Mouse (Mus musculus) ovary, postnatal 10 days (tissue): Measurements from ENCODE around the gene Cpe.

ENCODE experiments used
- DNase-seq: peaks from one replicate; pipeline ENCODE4 v3.0.0; 2022; ENCODE audit warnings: low spot score

Gene Cpe

GRCm38 (mm10) chr8:64548054-64548850 lies 144.6 kb downstream of the Cpe start:
- no peak for DNase-seq

DNA sequence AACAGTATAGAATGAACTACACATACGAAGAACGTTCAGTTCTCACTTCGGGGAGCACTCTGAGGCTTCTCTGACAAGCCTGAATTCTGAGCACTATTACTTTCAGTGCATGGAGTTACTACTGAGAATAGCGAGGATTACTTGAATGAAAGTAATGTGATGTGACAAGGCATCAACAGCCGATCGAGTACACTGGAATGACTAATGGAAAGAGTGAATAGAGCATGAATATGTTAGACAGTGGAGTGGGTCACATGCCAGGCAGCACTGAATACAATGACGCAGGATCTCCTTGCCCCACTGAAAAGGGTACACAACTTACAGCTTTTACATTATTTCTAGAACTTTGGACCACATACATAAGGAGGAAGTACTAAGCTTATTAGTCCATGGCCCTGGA lies 149.4 kb downstream of the Cpe start:
- DNase-seq: no peak
